Mouse (Mus musculus) embryonic facial prominence, embryonic 14.5 days (tissue): ENCODE results near the gene Tacc2. TPM values are rescaled to one million over a fixed set of nuclear protein-coding genes. Genes with fewer than 3 reads are reported as not detected.

Source experiments
- ATAC-seq: fragments of 200-750 bp; cut with Nextera tagmentation; 2 replicates; pipeline ENCODE4 v1.8.0; 2017; ENCODE audit warnings: low read depth, moderate number of reproducible peaks, moderate TSS enrichment
- DNase-seq: peaks from one replicate; pipeline ENCODE4 v3.0.0-alpha.2; 2015; ENCODE audit warnings: low spot score
- H3K27ac ChIP-seq: fragments of 300-500 bp; sonication (generic); replicated peaks from 2 replicates; pipeline ENCODE4 v1.5.1; 2014; ENCODE audit warnings: low read depth, mild to moderate bottlenecking, low read length, moderate library complexity
- H3K27me3 ChIP-seq: fragments of 300-500 bp; sonication (generic); replicated peaks from 2 replicates; pipeline ENCODE4 v1.6.1; 2014; ENCODE audit warnings: low read length; ENCODE audit not compliant: control insufficient read depth, insufficient read depth
- H3K36me3 ChIP-seq: fragments of 300-500 bp; sonication (generic); 2 replicates; pipeline ENCODE4 v1.6.1; 2014; ENCODE audit warnings: low read length, mixed read lengths; ENCODE audit not compliant: control insufficient read depth, insufficient read depth
- H3K4me1 ChIP-seq: fragments of 300-500 bp; sonication (generic); 2 replicates; pipeline ENCODE4 v1.6.1; 2014; ENCODE audit warnings: antibody characterized with exemption, low read length; ENCODE audit not compliant: control insufficient read depth, insufficient read depth
- H3K4me2 ChIP-seq: fragments of 300-500 bp; sonication (generic); 2 replicates; pipeline ENCODE4 v1.6.1; 2014; ENCODE audit warnings: low read depth, mild to moderate bottlenecking, low read length, moderate library complexity, mixed read lengths
- H3K4me3 ChIP-seq: fragments of 300-500 bp; sonication (generic); 2 replicates; pipeline ENCODE4 v1.5.1; 2014; ENCODE audit warnings: low read depth, mild to moderate bottlenecking, low read length
- H3K9ac ChIP-seq: fragments of 300-500 bp; sonication (generic); 2 replicates; pipeline ENCODE4 v1.6.1; 2014; ENCODE audit warnings: low read depth, mild to moderate bottlenecking, low read length, moderate library complexity, mixed read lengths
- H3K9me3 ChIP-seq: fragments of 300-500 bp; sonication (generic); 2 replicates; pipeline ENCODE4 v1.6.1; 2016; ENCODE audit warnings: low read length; ENCODE audit not compliant: control insufficient read depth
- WGBS: fragments of 180-500 bp; shearing (Covaris S2); extraction: QIAGEN DNeasy Blood & Tissue Kit; methylation state at CpG from one replicate; pipeline ENCODE4 v1.1.7; 2014; 5-methylcytosine and 5-hydroxymethylcytosine counted together
- polyA plus RNA-seq: library from polyadenylated mRNA; unstranded; fragments of >200 nt; fragmentation: Nextera tagmentation; extraction: Ambion mirVana; gene quantifications from 2 replicates; pipeline ENCODE4 v1.2.1, GENCODE M21; 2014

Gene Tacc2
- polyA plus RNA-seq, 1 experiment from 2014 or later, result 44.4 TPM

- Histone ChIP-seq H3K36me3 (no peaks in the 10 kb centered on the region), H3K4me2 (no peak overlapping the region), H3K27me3 (no peaks in the 10 kb centered on the region), H3K9me3 (no peaks in the 10 kb centered on the region), H3K9ac (no peak overlapping the region), H3K4me1 (no peaks in the 10 kb centered on the region), H3K4me3 (no peak overlapping the region), H3K27ac (no peak overlapping the region)
- DNase-seq, result no peak
- no peak for ATAC-seq
- 82% methylated on average over 10 of the region's 10 CpGs for WGBS
These were observed 222.2 kb downstream of the Tacc2 start for GRCm38 (mm10) chr7:130799418-130799817.

DNA sequence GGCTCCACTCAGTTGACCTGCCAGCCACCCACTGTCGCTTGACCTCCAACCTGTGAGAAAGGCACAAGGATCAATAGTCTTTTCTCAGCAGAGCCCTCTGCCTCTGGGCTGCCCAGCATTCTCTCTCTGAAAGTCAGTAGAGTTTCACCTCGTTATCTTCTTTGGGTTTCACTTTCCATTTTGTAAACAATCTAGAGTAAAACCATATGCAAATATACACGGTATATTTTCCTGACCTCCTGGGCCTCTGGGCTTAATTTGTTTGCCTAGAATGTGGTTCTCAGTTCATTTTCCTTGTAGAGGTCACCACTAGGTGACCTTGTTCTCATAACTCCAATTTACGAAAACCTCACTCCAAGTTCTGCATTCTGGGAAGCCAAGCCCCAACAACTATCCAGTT lies 223.4 kb downstream of the Tacc2 start:
- Histone ChIP-seq H3K36me3 (no peaks in the 10 kb centered on the region), H3K4me2 (no peak overlapping the region), H3K9me3 (no peaks in the 10 kb centered on the region), H3K9ac (no peak overlapping the region), H3K27ac (no peak overlapping the region), H3K27me3 (no peaks in the 10 kb centered on the region), H3K4me1 (no peaks in the 10 kb centered on the region), H3K4me3 (no peak overlapping the region)
- ATAC-seq, result no peak
- no peak for DNase-seq
- 46% methylated on average over 4 of the region's 4 CpGs for WGBS

- 85% methylated on average over 4 of the region's 4 CpGs for WGBS
These were observed 224.6 kb downstream of the Tacc2 start for GRCm38 (mm10) chr7:130801811-130802210.

DNA sequence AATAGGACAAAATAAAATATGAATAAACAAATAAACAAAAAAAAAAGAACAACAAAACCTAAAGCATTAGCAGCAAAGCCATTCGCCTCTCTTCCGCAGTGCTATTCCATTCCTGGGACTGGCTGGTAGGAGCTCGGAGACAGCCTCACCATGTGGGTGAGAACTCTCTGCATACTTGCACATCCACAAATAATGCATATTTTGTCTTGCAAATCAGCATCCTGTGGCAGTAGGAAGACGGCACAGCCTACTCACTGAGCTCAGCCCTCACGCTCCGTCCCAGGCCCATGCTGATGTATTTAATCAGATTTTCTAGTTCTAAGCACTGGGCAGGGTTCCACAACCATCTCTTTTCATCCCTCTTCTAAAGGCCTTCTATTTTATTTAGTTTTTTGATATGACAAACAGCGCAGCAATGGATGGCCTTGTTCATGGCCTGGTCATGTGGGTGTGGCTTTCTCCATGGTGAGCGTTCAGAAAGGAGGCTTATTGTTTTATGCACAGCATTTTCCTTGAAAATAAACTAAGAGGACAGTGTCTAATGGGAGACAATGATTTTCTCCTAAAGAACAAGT lies 226.1 kb downstream of the Tacc2 start:
- Histone ChIP-seq H3K36me3 (no peaks in the 10 kb centered on the region), H3K4me1 (no peaks in the 10 kb centered on the region), H3K4me3 (no peak overlapping the region), H3K27me3 (no peaks in the 10 kb centered on the region), H3K9ac (no peak overlapping the region), H3K9me3 (no peaks in the 10 kb centered on the region), H3K4me2 (no peak overlapping the region), H3K27ac (no peak overlapping the region)
- no peak for ATAC-seq
- DNase-seq, result no peak
- WGBS, result 90% methylated on average over 8 of the region's 8 CpGs

More at GRCm38 (mm10) chr7:130801811-130802210, 224.6 kb downstream of the Tacc2 start:
- Histone ChIP-seq H3K9ac (no peak overlapping the region), H3K9me3 (no peaks in the 10 kb centered on the region), H3K27me3 (no peaks in the 10 kb centered on the region), H3K27ac (no peak overlapping the region), H3K36me3 (no peaks in the 10 kb centered on the region), H3K4me1 (no peaks in the 10 kb centered on the region), H3K4me3 (no peak overlapping the region), H3K4me2 (no peak overlapping the region)
- ATAC-seq (no peak), DNase-seq (no peak)

GRCm38 (mm10) chr7:130804991-130805390 lies 227.8 kb downstream of the Tacc2 start:
- Histone ChIP-seq H3K4me1 (no peaks in the 10 kb centered on the region), H3K4me2 (no peak overlapping the region), H3K27ac (no peak overlapping the region), H3K27me3 (no peaks in the 10 kb centered on the region), H3K9me3 (no peaks in the 10 kb centered on the region), H3K4me3 (no peak overlapping the region), H3K36me3 (no peaks in the 10 kb centered on the region), H3K9ac (no peak overlapping the region)
- 83% methylated on average over 5 of the region's 5 CpGs for WGBS
- no peak for ATAC-seq
- no peak for DNase-seq

DNA sequence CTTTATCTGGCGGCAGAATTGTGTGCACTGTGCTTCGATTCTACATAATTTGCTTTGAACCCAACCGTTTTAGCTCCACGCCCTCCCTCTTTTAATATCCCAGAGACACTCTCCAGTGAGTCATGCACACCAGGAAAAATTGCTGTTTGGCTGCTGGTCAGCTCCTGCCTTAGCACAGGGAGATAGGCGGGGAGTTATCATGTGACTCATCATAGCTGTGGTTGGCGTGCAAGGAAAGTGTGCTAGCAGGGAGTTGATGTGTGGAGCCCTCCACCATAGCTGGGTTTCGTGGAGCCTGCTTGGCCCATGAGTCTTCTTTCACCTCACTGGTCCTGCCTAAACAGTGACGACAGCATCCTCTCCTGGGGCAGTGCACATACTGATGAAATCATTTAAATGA lies 230.5 kb downstream of the Tacc2 start:
- H3K4me2 ChIP-seq, result no peak overlapping the region
- no peaks in the 10 kb centered on the region for H3K27me3 ChIP-seq
- H3K9ac ChIP-seq, result no peak overlapping the region
- H3K4me3 ChIP-seq, result no peak overlapping the region
- peak; percentile 50; the same call in 1 of the 2 replicates for ATAC-seq
- 60% methylated on average over 8 of the region's 8 CpGs for WGBS
- DNase-seq, result peak; percentile 68
- no peak overlapping the region for H3K27ac ChIP-seq
- no peaks in the 10 kb centered on the region for H3K4me1 ChIP-seq
- H3K9me3 ChIP-seq, result no peaks in the 10 kb centered on the region
- no peaks in the 10 kb centered on the region for H3K36me3 ChIP-seq

DNA sequence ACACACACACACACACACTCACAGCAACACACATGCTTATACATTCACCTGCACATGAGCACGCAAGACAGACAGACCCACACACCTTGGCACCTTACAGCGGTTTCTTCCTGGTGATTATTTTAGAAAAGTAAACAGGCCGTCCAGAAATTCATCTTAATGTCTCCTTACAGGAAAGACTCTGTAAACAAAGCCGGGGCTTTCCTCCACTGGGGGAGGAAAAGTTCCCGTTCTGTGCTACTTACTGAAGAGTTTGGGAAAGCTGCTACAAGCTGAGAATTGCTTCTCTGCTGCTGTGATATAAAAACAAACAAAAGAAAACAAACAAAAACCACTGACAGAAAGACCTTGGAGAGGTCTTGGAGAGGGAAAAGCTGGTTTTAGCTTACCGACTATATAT lies 231.5 kb downstream of the Tacc2 start:
- DNase-seq (no peak), ATAC-seq (no peak)
- Histone ChIP-seq H3K4me2 (no peak overlapping the region), H3K36me3 (no peaks in the 10 kb centered on the region), H3K9me3 (no peaks in the 10 kb centered on the region), H3K27ac (no peak overlapping the region), H3K27me3 (no peaks in the 10 kb centered on the region), H3K4me1 (no peaks in the 10 kb centered on the region), H3K4me3 (no peak overlapping the region), H3K9ac (no peak overlapping the region)
- WGBS, result 55% methylated on average over 6 of the region's 6 CpGs

DNA sequence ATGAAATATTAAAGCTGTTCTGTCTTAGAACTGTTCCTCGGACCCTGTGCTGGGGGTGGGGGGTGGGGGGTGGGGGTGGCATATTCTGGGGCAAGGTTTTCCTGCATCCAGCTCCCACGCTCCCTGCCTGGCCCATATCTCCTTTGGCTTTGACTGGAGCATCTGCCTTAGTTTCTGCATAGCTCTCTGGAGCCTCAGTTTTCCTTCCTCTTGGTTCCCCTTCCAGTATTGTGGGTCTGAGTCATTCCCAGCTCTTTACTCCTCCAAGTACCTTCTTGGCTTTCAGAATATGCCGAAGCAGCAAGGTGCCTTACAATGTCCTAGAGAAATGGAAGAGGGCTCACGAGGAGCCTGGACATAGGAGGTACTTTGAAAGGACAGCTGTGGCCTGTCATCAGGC lies 233.0 kb downstream of the Tacc2 start:
- DNase-seq (no peak), ATAC-seq (no peak)
- WGBS, result 86% methylated on average over 4 of the region's 4 CpGs
- H3K27me3 ChIP-seq, result no peaks in the 10 kb centered on the region
- H3K9ac ChIP-seq, result no peak overlapping the region
- H3K36me3 ChIP-seq, result no peaks in the 10 kb centered on the region
- no peak overlapping the region for H3K4me3 ChIP-seq
- H3K4me1 ChIP-seq, result no peaks in the 10 kb centered on the region
- H3K9me3 ChIP-seq, result no peaks in the 10 kb centered on the region
- H3K27ac ChIP-seq, result no peak overlapping the region
- H3K4me2 ChIP-seq, result no peak overlapping the region

DNA sequence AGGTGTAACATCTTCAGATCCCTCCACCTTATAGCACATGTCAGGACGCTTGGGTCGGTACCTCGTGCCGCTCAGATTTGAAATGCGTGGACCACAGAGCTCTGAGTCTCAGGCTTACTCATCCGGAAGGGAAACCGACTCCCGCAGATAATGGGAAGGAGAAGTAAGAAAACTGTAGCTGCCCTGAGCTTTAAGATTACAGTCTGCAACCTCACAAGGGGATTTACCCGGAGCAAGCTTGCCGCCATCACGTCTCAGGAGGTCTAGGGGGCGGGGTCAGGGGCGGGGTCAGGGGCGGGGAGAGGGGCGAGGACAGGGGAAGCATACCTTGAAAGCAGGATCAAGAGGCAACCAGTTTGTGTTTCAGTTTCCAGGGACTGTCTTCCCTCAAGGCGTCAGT lies 235.2 kb downstream of the Tacc2 start:
- WGBS, result 43% methylated on average over 16 of the region's 16 CpGs

More for the DNA sequence above, 235.2 kb downstream of the Tacc2 start:
- H3K27ac ChIP-seq, result no peak overlapping the region
- no peak overlapping the region for H3K9ac ChIP-seq
- no peaks in the 10 kb centered on the region for H3K4me1 ChIP-seq
- no peak overlapping the region for H3K4me3 ChIP-seq
- DNase-seq, result no peak
- ATAC-seq, result no peak
- H3K9me3 ChIP-seq, result no peaks in the 10 kb centered on the region
- no peaks in the 10 kb centered on the region for H3K36me3 ChIP-seq
- peak overlapping the region; percentile 12; the same call in 1 of the 2 replicates for H3K4me2 ChIP-seq
- no peaks in the 10 kb centered on the region for H3K27me3 ChIP-seq
